Mouse (Mus musculus) liver, postnatal 0 days (tissue): ENCODE measurements around the gene Tpcn1.

Experiments used
- CTCF ChIP-seq: sonication (generic); IDR thresholded peaks from 2 replicates; pipeline ENCODE4 v1.5.1; 2016; ENCODE audit warnings: antibody characterized with exemption, low read depth
- EP300 ChIP-seq: IDR thresholded peaks from 2 replicates; pipeline ENCODE4 v1.6.1; 2016; ENCODE audit warnings: antibody characterized with exemption, low read depth, mild to moderate bottlenecking

DNA sequence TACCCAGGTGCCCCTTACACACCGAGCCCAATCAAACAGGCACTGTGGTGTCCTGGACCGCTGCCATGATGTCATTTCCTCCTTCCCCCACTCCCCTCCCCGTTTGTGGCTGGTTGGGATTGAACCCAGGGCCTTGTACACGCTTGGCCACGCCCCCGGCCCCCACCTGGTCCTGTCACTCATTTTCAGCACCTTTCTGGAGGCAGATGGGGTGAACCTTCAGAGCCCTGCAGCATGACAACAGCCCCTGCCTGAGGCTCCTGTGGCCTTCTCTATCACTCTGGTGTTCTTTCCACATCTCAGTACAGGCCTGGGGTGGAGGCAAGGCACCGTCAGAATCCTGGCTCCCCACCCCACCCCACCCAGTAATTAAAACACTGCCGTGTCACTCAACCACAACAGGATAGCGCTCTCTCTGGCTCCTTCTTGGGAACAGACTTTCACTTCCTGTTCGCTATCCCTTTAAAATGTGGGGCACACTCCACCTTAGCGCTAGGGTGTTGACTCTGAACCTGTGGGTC lies 11.6 kb downstream of the Tpcn1 start:
- TF ChIP-seq EP300 (no peak), CTCF (no peak)
